Mouse (Mus musculus) CH12.LX (cell line): Measurements from ENCODE around the gene Gdpd1. TPM values are rescaled to one million over a fixed set of nuclear protein-coding genes. Genes with fewer than 3 reads are reported as not detected.
"Not testable (repeated sequence)": the region's sequence is repeated elsewhere in the genome, so short reads cannot be mapped to it uniquely, and the experiment has no call there.

Experiments
- DNase-seq: peaks from one replicate; pipeline ENCODE4 v3.0.0-alpha.2; 2013; ENCODE audit errors: extremely low read depth
- H3K27ac ChIP-seq: 2 replicates; pipeline ENCODE4 v1.5.1; 2012; ENCODE audit warnings: low read depth, mild to moderate bottlenecking, control low read depth, moderate library complexity; ENCODE audit not compliant: insufficient read depth
- H3K27me3 ChIP-seq: replicated peaks from 2 replicates; pipeline ENCODE3; 2012; ENCODE audit warnings: inconsistent platforms
- H3K36me3 ChIP-seq, 2 experiments: replicated peaks in 1 of 2; 2 replicates each; pipeline versions ENCODE3 to v1.6.1; 2012; ENCODE audit warnings: inconsistent platforms in 1 of 2, low read length in 1 of 2, mild to moderate bottlenecking in 1 of 2, mixed read lengths in 1 of 2, moderate library complexity in 1 of 2; ENCODE audit not compliant: control insufficient read depth in 1 of 2, insufficient read depth in 1 of 2
- H3K4me1 ChIP-seq, 2 experiments: 2 replicates each; pipeline ENCODE4 v1.6.1; 2012; ENCODE audit warnings: inconsistent platforms in 1 of 2, moderate library complexity in 1 of 2; ENCODE audit not compliant: insufficient read depth in 2 of 2, control insufficient read depth in 1 of 2
- H3K4me2 ChIP-seq: 2 replicates; pipeline ENCODE4 v1.6.1; 2012; ENCODE audit warnings: low read depth, mild to moderate bottlenecking, control low read depth; ENCODE audit not compliant: poor library complexity, insufficient read depth, severe bottlenecking
- H3K4me3 ChIP-seq, 3 experiments: fragments of 150-350 bp in 1 of 3; sonication (generic) in 1 of 3; replicated peaks in 1 of 3; 2 replicates each; pipeline versions ENCODE3 to v1.5.1; 2011 to 2012; ENCODE audit warnings: low read depth in 2 of 3, low read length in 2 of 3, mild to moderate bottlenecking in 2 of 3, moderate library complexity in 2 of 3, control low read depth in 1 of 3, improper control_type of control experiment in 1 of 3, inconsistent platforms in 1 of 3, mixed read lengths in 1 of 3; ENCODE audit not compliant: poor library complexity in 1 of 3
- H3K79me2 ChIP-seq: replicated peaks from 2 replicates; pipeline ENCODE4 v1.6.1; 2012; ENCODE audit warnings: mild to moderate bottlenecking, moderate library complexity; ENCODE audit not compliant: control insufficient read depth, poor library complexity, insufficient read depth, severe bottlenecking; ENCODE audit errors: extremely low read depth
- H3K9ac ChIP-seq: 2 replicates; pipeline ENCODE4 v1.6.1; 2012; ENCODE audit warnings: low read depth, mild to moderate bottlenecking, control low read depth, moderate library complexity; ENCODE audit not compliant: insufficient read depth
- H3K9me3 ChIP-seq: replicated peaks from 2 replicates; pipeline ENCODE3; 2012; ENCODE audit warnings: low read length, inconsistent platforms, mixed read lengths
- BHLHE40 ChIP-seq: IDR thresholded peaks from 2 replicates; pipeline ENCODE4 v1.6.1; 2011; ENCODE audit warnings: mild to moderate bottlenecking, low read depth, low read length, improper control_type of control experiment
- CHD1 ChIP-seq: IDR thresholded peaks from 2 replicates; pipeline ENCODE4 v1.6.1; 2012; ENCODE audit warnings: low read depth, low read length, improper control_type of control experiment, inconsistent platforms
- E2F4 ChIP-seq: IDR thresholded peaks from 2 replicates; pipeline ENCODE4 v1.6.1; 2011; ENCODE audit warnings: low read depth, low read length, improper control_type of control experiment; ENCODE audit not compliant: insufficient replicate concordance
- GABPA ChIP-seq: IDR thresholded peaks from 2 replicates; pipeline ENCODE4 v1.6.1; 2012; ENCODE audit warnings: low read depth, low read length, improper control_type of control experiment, inconsistent platforms; ENCODE audit not compliant: insufficient replicate concordance
- HCFC1 ChIP-seq: IDR thresholded peaks from 2 replicates; pipeline ENCODE4 v1.6.1; 2012; ENCODE audit warnings: low read depth, mild to moderate bottlenecking, inconsistent platforms, low read length, improper control_type of control experiment
- JUN ChIP-seq: IDR thresholded peaks from 2 replicates; pipeline ENCODE4 v1.6.1; 2011; ENCODE audit warnings: low read depth, mild to moderate bottlenecking, low read length, improper control_type of control experiment, moderate library complexity; ENCODE audit not compliant: insufficient read depth
- KAT2A ChIP-seq: IDR thresholded peaks from 2 replicates; pipeline ENCODE4 v1.6.1; 2012; ENCODE audit warnings: low read length, improper control_type of control experiment, inconsistent platforms; ENCODE audit not compliant: insufficient replicate concordance
- MAX ChIP-seq: IDR thresholded peaks from 2 replicates; pipeline ENCODE4 v1.6.1; 2011; ENCODE audit warnings: low read length, improper control_type of control experiment
- MAZ ChIP-seq: IDR thresholded peaks from 2 replicates; pipeline ENCODE4 v1.6.1; 2012; ENCODE audit warnings: low read depth, mild to moderate bottlenecking, inconsistent platforms, low read length, improper control_type of control experiment, moderate library complexity
- MXI1 ChIP-seq: IDR thresholded peaks from 2 replicates; pipeline ENCODE4 v1.6.1; 2011; ENCODE audit warnings: mild to moderate bottlenecking, low read depth, low read length, improper control_type of control experiment
- NRF1 ChIP-seq: IDR thresholded peaks from 2 replicates; pipeline ENCODE4 v1.6.1; 2014; ENCODE audit warnings: low read depth, mild to moderate bottlenecking, inconsistent platforms, low read length, improper control_type of control experiment, moderate library complexity
- POLR2AphosphoS2 ChIP-seq: IDR thresholded peaks from 2 replicates; pipeline ENCODE4 v1.6.1; 2011; ENCODE audit warnings: low read depth, low read length, improper control_type of control experiment
- RAD21 ChIP-seq: IDR thresholded peaks from 2 replicates; pipeline ENCODE4 v1.6.1; 2011; ENCODE audit warnings: low read depth, mild to moderate bottlenecking, low read length, improper control_type of control experiment, moderate library complexity
- TBP ChIP-seq: conservative IDR thresholded peaks from 2 replicates; pipeline ENCODE4 v1.6.1; 2011; ENCODE audit warnings: low read depth, low read length, improper control_type of control experiment
- UBTF ChIP-seq: IDR thresholded peaks from 2 replicates; pipeline ENCODE4 v1.6.1; 2012; ENCODE audit warnings: low read depth, mild to moderate bottlenecking, inconsistent platforms, low read length, improper control_type of control experiment, moderate library complexity
- USF1 ChIP-seq: IDR thresholded peaks from 2 replicates; pipeline ENCODE4 v1.6.1; 2014; ENCODE audit warnings: low read depth, mild to moderate bottlenecking, inconsistent platforms, low read length, improper control_type of control experiment
- USF2 ChIP-seq: conservative IDR thresholded peaks from 2 replicates; pipeline ENCODE4 v1.6.1; 2011; ENCODE audit warnings: low read depth, low read length, improper control_type of control experiment
- ZNF384 ChIP-seq: IDR thresholded peaks from 2 replicates; pipeline ENCODE4 v1.6.1; 2012; ENCODE audit warnings: low read depth, low read length, improper control_type of control experiment, inconsistent platforms
- dilution Hi-C: fragments of 300-500 bp; cut with MboI; formaldehyde crosslinking; loops from 2 replicates; pipeline ENCODE4 v1.14.3; 2020; ENCODE audit warnings: low sequenced_read_pairs; ENCODE audit not compliant: extremely low pct_unique_long_range_greater_than_20kb, extremely low pct_ligation_motif_present
- in situ Hi-C: fragments of 300-500 bp; cut with MboI; formaldehyde crosslinking; loops from 3 replicates; pipeline ENCODE4 v1.14.3; 2019; ENCODE audit warnings: low sequenced_read_pairs, low pct_ligation_motif_present, low pct_unique_long_range_greater_than_20kb, mixed read lengths
- polyA plus RNA-seq: library from polyadenylated mRNA; unstranded; fragments of >175 nt; gene quantifications from 2 replicates; pipeline ENCODE4 v1.2.1, GENCODE M21; 2012; ENCODE audit warnings: low read depth; ENCODE audit not compliant: insufficient read length
- total RNA-seq, 2 experiments: library from RNA; depleted of rRNA; stranded (reverse); fragments of 300-350 nt in 1 of 2; fragments of >200 nt in 1 of 2; gene quantifications; 2 replicates each; pipeline ENCODE4 v1.2.3; 2012 to 2014

Gdpd1 gene
- total and polyA plus RNA-seq, 3 experiments: 2.3 to 3.9 (median 2.7) TPM

DNA sequence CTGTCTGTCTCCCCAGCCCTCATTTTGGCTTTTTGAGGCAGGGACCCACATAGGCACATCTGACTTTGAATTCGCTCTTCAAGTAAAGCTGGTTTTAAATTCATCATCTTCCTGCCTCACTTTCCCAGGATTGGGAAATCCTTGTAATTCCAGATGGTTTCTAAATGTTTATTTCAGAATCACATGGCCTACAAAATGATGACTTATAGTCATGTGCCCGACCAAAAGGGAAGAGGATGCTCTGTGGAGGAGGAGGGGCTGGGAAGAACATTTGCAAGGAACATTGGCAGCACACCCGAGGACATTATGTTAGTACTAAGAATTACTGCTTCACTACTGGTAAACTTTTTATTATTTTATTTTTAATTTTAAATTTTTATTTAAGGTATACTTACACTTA is 48.5 kb downstream of the Gdpd1 start:
- dilution Hi-C loops: no loop called here
- H3K4me1 ChIP-seq: peaks cover 4 to 13% of the 10 kb centered on the region in 2 experiments; a peak in 3 of 4 replicates
- H3K79me2 ChIP-seq: no peaks in the 10 kb centered on the region
- no peaks in the 10 kb centered on the region for H3K27me3 ChIP-seq
- no peak overlapping the region for H3K4me3 ChIP-seq
- in situ Hi-C loops: no loop called here
- no peak overlapping the region for H3K4me2 ChIP-seq
- no peaks in the 10 kb centered on the region for H3K36me3 ChIP-seq
- H3K27ac ChIP-seq: no peak overlapping the region
- H3K9me3 ChIP-seq: peaks cover 3% of the 10 kb centered on the region
- TF ChIP-seq BHLHE40 (no peak), GABPA (no peak), NRF1 (no peak), JUN (no peak), HCFC1 (no peak), E2F4 (no peak), KAT2A (no peak), MAZ (no peak), ZNF384 (no peak), USF1 (no peak), MAX (no peak), TBP (no peak), UBTF (no peak), MXI1 (no peak)
- no peak for DNase-seq
- H3K9ac ChIP-seq: no peak overlapping the region

- H3K9ac ChIP-seq, DNase-seq, H3K4me3 ChIP-seq, dilution Hi-C loops, in situ Hi-C loops, H3K27ac ChIP-seq, H3K4me2 ChIP-seq, H3K79me2 ChIP-seq, H3K9me3 ChIP-seq, H3K27me3 ChIP-seq, H3K36me3 ChIP-seq: not testable (repeated sequence)
- peaks cover 4 to 12% of the 10 kb centered on the region in 2 experiments; a peak in 3 of 4 replicates for H3K4me1 ChIP-seq
- TF ChIP-seq TBP: 0 out of 2 replicates have a peak, but pooled peaks have one; percentile 43
These were observed 50.6 kb downstream of the Gdpd1 start for GRCm38 (mm10) chr11:87023240-87023639.

GRCm38 (mm10) chr11:87022765-87023164 is 51.1 kb downstream of the Gdpd1 start:
- H3K27me3 ChIP-seq: no peaks in the 10 kb centered on the region
- no peak for DNase-seq
- peaks cover 3% of the 10 kb centered on the region for H3K9me3 ChIP-seq
- H3K4me1 ChIP-seq: peaks cover 6 to 14% of the 10 kb centered on the region in 2 experiments; a peak in 3 of 4 replicates
- dilution Hi-C loops (no loop called here), in situ Hi-C loops (no loop called here)
- no peaks in the 10 kb centered on the region for H3K36me3 ChIP-seq
- no peak overlapping the region for H3K27ac ChIP-seq
- no peaks in the 10 kb centered on the region for H3K79me2 ChIP-seq
- TF ChIP-seq RAD21 (no peak), BHLHE40 (no peak), POLR2AphosphoS2 (no peak), USF2 (no peak), CHD1 (no peak), MAX (no peak)
- H3K4me3 ChIP-seq: no peak overlapping the region
- H3K4me2 ChIP-seq: no peak overlapping the region
- H3K9ac ChIP-seq: no peak overlapping the region
